ENCODE assay signal across 23 mouse cellular contexts in genomic region chr7:96649171-96649570, GRCm38 (mm10).
DNase-seq lines count a peak whose midpoint lies in the region; ATAC-seq lines count a peak whose summit lies in the region.
"Had no signal": no experiment of that assay in that cellular context is flagged by ENCODE, and none has a peak within 500 bp of the region (broad histone marks: within the 10 kb centered on the region; RNA-seq: fewer than 3 reads in every experiment).

No protein-coding gene starts in this region.

- 0 out of 2 replicates have a peak overlapping the region, but pooled peaks have one; percentile 38 for H3K27ac ChIP-seq in heart, embryonic 10.5 days
- H3K27ac ChIP-seq in heart, embryonic 12.5 days (ENCODE audit: poor library complexity, severe bottlenecking): no peak overlapping the region
- peak overlapping the region; percentile 65 for H3K27ac ChIP-seq in embryonic facial prominence, embryonic 10.5 days (replicated peaks)
- H3K27ac ChIP-seq: embryonic facial prominence, embryonic 15.5 days; forebrain, embryonic 15.5 days; hindbrain, embryonic 10.5 days; hindbrain, embryonic 15.5 days had no signal

- H3K4me1 ChIP-seq in heart, embryonic 10.5 days: peaks cover 80% of the 10 kb centered on the region
- peaks cover 64% of the 10 kb centered on the region for H3K4me1 ChIP-seq in heart, embryonic 12.5 days (replicated peaks)
- H3K4me1 ChIP-seq in embryonic facial prominence, embryonic 10.5 days: peaks cover 99% of the 10 kb centered on the region

- H3K4me2 ChIP-seq in heart, embryonic 12.5 days: no peak overlapping the region
- H3K4me2 ChIP-seq: embryonic facial prominence, embryonic 15.5 days; forebrain, embryonic 15.5 days; heart, embryonic 11.5 days; hindbrain, embryonic 15.5 days had no signal

- no peak for ATAC-seq in heart, embryonic 12.5 days (ENCODE audit: insufficient number of reproducible peaks, low FRiP score)
- ATAC-seq: CD4-positive, CD25-positive, alpha-beta regulatory T cell, adult 4 months; forebrain, embryonic 15.5 days; intestine, embryonic 16.5 days had no signal

- peaks cover 91% of the 10 kb centered on the region for H3K27me3 ChIP-seq in heart, embryonic 10.5 days (ENCODE audit: insufficient read depth, poor library complexity, severe bottlenecking)
- H3K27me3 ChIP-seq in heart, embryonic 12.5 days (replicated peaks): peaks cover 85% of the 10 kb centered on the region
- peaks cover 54% of the 10 kb centered on the region for H3K27me3 ChIP-seq in embryonic facial prominence, embryonic 10.5 days (replicated peaks; ENCODE audit: low read depth, poor library complexity, severe bottlenecking)
- H3K27me3 ChIP-seq: embryonic facial prominence, embryonic 15.5 days; forebrain, embryonic 15.5 days; hindbrain, embryonic 15.5 days had no signal

- no peak overlapping the region for H3K4me3 ChIP-seq in heart, embryonic 10.5 days
- no peak overlapping the region for H3K4me3 ChIP-seq in heart, embryonic 12.5 days
- H3K4me3 ChIP-seq in embryonic facial prominence, embryonic 10.5 days: no peak overlapping the region
- H3K4me3 ChIP-seq: embryonic facial prominence, embryonic 15.5 days; erythroblast, embryonic 14.5 days; forebrain, embryonic 15.5 days; hindbrain, embryonic 10.5 days; hindbrain, embryonic 15.5 days had no signal

- no peaks in the 10 kb centered on the region for H3K9me3 ChIP-seq in heart, embryonic 10.5 days
- H3K9me3 ChIP-seq in heart, embryonic 12.5 days (replicated peaks): no peaks in the 10 kb centered on the region
- H3K9me3 ChIP-seq in embryonic facial prominence, embryonic 10.5 days: no peaks in the 10 kb centered on the region
- H3K9me3 ChIP-seq: embryonic facial prominence, embryonic 15.5 days; forebrain, embryonic 15.5 days; hindbrain, embryonic 10.5 days; hindbrain, embryonic 15.5 days had no signal

- no peaks in the 10 kb centered on the region for H3K36me3 ChIP-seq in heart, embryonic 10.5 days
- no peaks in the 10 kb centered on the region for H3K36me3 ChIP-seq in heart, embryonic 12.5 days
- no peaks in the 10 kb centered on the region for H3K36me3 ChIP-seq in embryonic facial prominence, embryonic 10.5 days (replicated peaks)
- H3K36me3 ChIP-seq: embryonic facial prominence, embryonic 15.5 days; forebrain, embryonic 15.5 days; G1E; hindbrain, embryonic 10.5 days; hindbrain, embryonic 15.5 days had no signal

- peak; percentile 11 for DNase-seq in adrenal gland, adult 2 months
- no peak for DNase-seq in adrenal gland, adult 18-20 months (ENCODE audit: low spot score in 2 of 2)
- no peak for DNase-seq in heart, embryonic 10.5 days (ENCODE audit: low spot score)
- no peak for DNase-seq in embryonic facial prominence, embryonic 10.5 days (ENCODE audit: low spot score)
- peak; percentile 57 for DNase-seq in fat pad, adult 2 months (ENCODE audit: extremely low read depth, low read depth, low spot score)
- DNase-seq in frontal cortex, postnatal 10 days (ENCODE audit: low spot score in 2 of 2): no peak
- no peak for DNase-seq in urinary bladder, postnatal 25 days (ENCODE audit: low spot score)
- DNase-seq: B cell, adult 2 months; cerebellum, adult 2 months; cerebellum, postnatal 10 days; embryo, embryonic 11 days; gastrocnemius, postnatal 10 days; kidney, adult 2 months had no signal

- WGBS in heart, embryonic 10.5 days: 76% methylated on average over 7 of the region's 7 CpGs
- WGBS in heart, embryonic 12.5 days: 75% methylated on average over 7 of the region's 7 CpGs
- WGBS in embryonic facial prominence, embryonic 10.5 days: 80% methylated on average over 7 of the region's 7 CpGs

- H3K9ac ChIP-seq in heart, embryonic 12.5 days: no peak overlapping the region
- H3K9ac ChIP-seq: embryonic facial prominence, embryonic 15.5 days; forebrain, embryonic 15.5 days; hindbrain, embryonic 15.5 days had no signal

Comparison
In these comparisons a context has a peak if more than half of its experiments do, and no peak if none do; other contexts are left out.
1. DNase-seq: peak in adrenal gland, adult 2 months (single experiment) and fat pad, adult 2 months (single experiment); none in adrenal gland, adult 18-20 months (0 of 2), heart, embryonic 10.5 days (single experiment), embryonic facial prominence, embryonic 10.5 days (single experiment), frontal cortex, postnatal 10 days (0 of 2) and urinary bladder, postnatal 25 days (single experiment).